Mouse (Mus musculus) small intestine, adult 2 months (tissue): ENCODE measurements around the gene Bicral.

Source experiments
- CTCF ChIP-seq: fragments of 200-500 bp; IDR thresholded peaks from 2 replicates; pipeline ENCODE4 v1.5.1; 2012; ENCODE audit warnings: low read depth, mild to moderate bottlenecking, control low read depth, inconsistent platforms, low read length, moderate library complexity, mixed read lengths; ENCODE audit not compliant: insufficient replicate concordance, insufficient read length; ENCODE audit errors: extremely low read depth
- POLR2A ChIP-seq: fragments of 200-500 bp; IDR thresholded peaks from 2 replicates; pipeline ENCODE4 v1.6.1; 2012; ENCODE audit warnings: low read depth, mild to moderate bottlenecking, control low read depth, inconsistent platforms, low read length, moderate library complexity

GRCm38 (mm10) chr17:46895426-46895825 lies 37.1 kb upstream of the Bicral start:
- TF ChIP-seq POLR2A = no peak
- TF ChIP-seq CTCF = no peak
